Mouse (Mus musculus) embryonic facial prominence, embryonic 13.5 days (tissue): ENCODE measurements around the gene Med27. TPM values are rescaled to one million over a fixed set of nuclear protein-coding genes. Genes with fewer than 3 reads are reported as not detected.

Experiments
- ATAC-seq: fragments of 200-750 bp; cut with Nextera tagmentation; 2 replicates; pipeline ENCODE4 v1.8.0; 2017; ENCODE audit warnings: low read depth; ENCODE audit not compliant: insufficient number of reproducible peaks, insufficient read depth, low FRiP score, low TSS enrichment
- H3K27ac ChIP-seq: fragments of 300-500 bp; sonication (generic); 2 replicates; pipeline ENCODE4 v1.5.1; 2015; ENCODE audit warnings: moderate library complexity, mild to moderate bottlenecking, inconsistent platforms
- H3K27me3 ChIP-seq: fragments of 300-500 bp; sonication (generic); 2 replicates; pipeline ENCODE4 v1.6.1; 2015; ENCODE audit warnings: mild to moderate bottlenecking, inconsistent platforms
- H3K36me3 ChIP-seq: fragments of 300-500 bp; sonication (generic); 2 replicates; pipeline ENCODE4 v1.6.1; 2015; ENCODE audit warnings: mild to moderate bottlenecking, inconsistent platforms
- H3K4me1 ChIP-seq: fragments of 300-500 bp; sonication (generic); 2 replicates; pipeline ENCODE4 v1.6.1; 2015; ENCODE audit warnings: inconsistent platforms
- H3K4me2 ChIP-seq: fragments of 300-500 bp; sonication (generic); 2 replicates; pipeline ENCODE4 v1.6.1; 2015; ENCODE audit warnings: moderate library complexity, mild to moderate bottlenecking, inconsistent platforms
- H3K4me3 ChIP-seq: fragments of 300-500 bp; sonication (generic); 2 replicates; pipeline ENCODE4 v1.5.1; 2015; ENCODE audit warnings: mild to moderate bottlenecking, inconsistent platforms
- H3K9ac ChIP-seq: fragments of 300-500 bp; sonication (generic); 2 replicates; pipeline ENCODE4 v1.6.1; 2015; ENCODE audit warnings: mild to moderate bottlenecking, inconsistent platforms
- H3K9me3 ChIP-seq: fragments of 300-500 bp; sonication (generic); 2 replicates; pipeline ENCODE4 v1.6.1; 2016; ENCODE audit warnings: inconsistent platforms
- WGBS: fragments of 180-500 bp; shearing (Covaris S2); methylation state at CpG from one replicate; pipeline ENCODE4 v1.1.7; 2015; ENCODE audit warnings: mixed read lengths; 5-methylcytosine and 5-hydroxymethylcytosine counted together
- polyA plus RNA-seq: library from polyadenylated mRNA; unstranded; fragments of >200 nt; fragmentation: Nextera tagmentation; extraction: Ambion mirVana; gene quantifications from 2 replicates; pipeline ENCODE4 v1.2.1, GENCODE M21; 2015

Med27 gene
- polyA plus RNA-seq, 1 experiment from 2014 or later: 54.0 TPM

DNA sequence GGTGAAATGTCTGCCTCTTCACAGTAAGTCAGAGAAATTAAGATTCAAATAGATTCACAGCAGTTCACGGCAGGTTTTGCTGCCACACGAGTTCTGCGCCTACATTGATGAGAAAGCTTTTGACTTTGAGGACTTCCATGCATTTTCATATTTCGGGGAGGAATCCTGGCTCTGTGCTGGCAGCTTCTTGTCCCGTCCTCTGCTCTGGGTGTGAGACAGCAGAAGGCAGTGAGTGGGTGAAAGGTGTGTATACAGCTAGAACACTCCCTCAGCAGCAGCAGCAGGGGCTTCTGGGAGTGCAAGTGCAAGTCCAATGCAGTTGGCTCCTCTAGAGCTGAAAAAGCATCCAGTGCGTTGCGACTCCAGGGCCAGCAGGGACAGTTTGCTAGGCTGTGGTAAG lies 53.6 kb downstream of the Med27 start:
- no peak overlapping the region for H3K27ac ChIP-seq
- H3K9ac ChIP-seq: no peak overlapping the region
- peaks cover 15% of the 10 kb centered on the region; the same call in 1 of the 2 replicates for H3K4me1 ChIP-seq
- ATAC-seq: no peak
- no peaks in the 10 kb centered on the region for H3K9me3 ChIP-seq
- no peaks in the 10 kb centered on the region for H3K36me3 ChIP-seq
- H3K27me3 ChIP-seq: no peaks in the 10 kb centered on the region
- no peak overlapping the region for H3K4me2 ChIP-seq
- no peak overlapping the region for H3K4me3 ChIP-seq
- 88% methylated on average over 7 of the region's 7 CpGs for WGBS

DNA sequence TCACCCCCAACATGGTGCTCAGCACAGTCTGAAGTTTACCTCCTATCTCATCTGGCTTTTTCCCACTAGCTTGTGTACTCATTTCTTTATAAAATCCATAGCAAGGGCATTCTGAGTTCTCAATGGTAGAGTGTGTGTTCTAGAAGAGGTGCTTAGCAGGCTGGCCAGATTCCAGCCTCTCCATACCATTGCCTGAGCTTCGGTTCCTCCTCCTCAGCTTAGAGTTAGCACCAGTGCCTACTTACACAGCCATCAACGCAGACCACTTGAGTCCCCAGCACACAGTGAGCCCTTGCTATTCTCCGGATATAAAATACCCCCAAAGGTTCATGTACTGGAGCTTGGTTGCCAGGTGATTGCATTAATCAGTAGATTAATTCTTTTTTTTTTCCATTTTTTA lies 54.2 kb downstream of the Med27 start:
- Histone ChIP-seq H3K9ac (no peak overlapping the region), H3K4me2 (no peak overlapping the region), H3K9me3 (no peaks in the 10 kb centered on the region), H3K27ac (no peak overlapping the region), H3K27me3 (no peaks in the 10 kb centered on the region), H3K4me3 (no peak overlapping the region), H3K36me3 (no peaks in the 10 kb centered on the region), H3K4me1 (peaks cover 15% of the 10 kb centered on the region; the same call in 1 of the 2 replicates)
- 91% methylated on average over 3 of the region's 3 CpGs for WGBS
- ATAC-seq: no peak

DNA sequence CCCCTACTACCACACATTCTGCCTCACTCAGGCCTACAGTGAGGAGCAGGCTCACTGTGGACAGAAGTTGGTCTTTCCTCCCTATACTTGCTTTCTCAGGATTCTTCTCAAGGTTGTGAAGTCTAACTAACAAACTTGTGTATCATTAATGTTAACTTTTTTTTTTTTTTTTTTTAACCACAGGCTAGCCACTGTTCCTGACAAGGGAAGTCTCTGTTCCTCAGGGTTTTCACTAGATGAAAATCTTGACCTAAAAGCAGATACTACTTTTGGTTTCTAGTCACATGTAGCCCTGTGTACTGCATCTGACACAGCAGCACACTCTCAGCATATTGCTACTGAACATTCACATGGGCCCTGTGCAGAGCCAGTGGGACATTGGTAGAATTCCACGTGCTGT lies 55.2 kb downstream of the Med27 start:
- no peak overlapping the region for H3K4me2 ChIP-seq
- H3K4me3 ChIP-seq: no peak overlapping the region
- no peaks in the 10 kb centered on the region for H3K9me3 ChIP-seq
- no peak overlapping the region for H3K9ac ChIP-seq
- no peaks in the 10 kb centered on the region for H3K27me3 ChIP-seq
- 81% methylated on average over 1 of the region's 1 CpGs for WGBS
- H3K4me1 ChIP-seq: peaks cover 15% of the 10 kb centered on the region; the same call in 1 of the 2 replicates
- no peak overlapping the region for H3K27ac ChIP-seq
- no peaks in the 10 kb centered on the region for H3K36me3 ChIP-seq
- no peak for ATAC-seq

DNA sequence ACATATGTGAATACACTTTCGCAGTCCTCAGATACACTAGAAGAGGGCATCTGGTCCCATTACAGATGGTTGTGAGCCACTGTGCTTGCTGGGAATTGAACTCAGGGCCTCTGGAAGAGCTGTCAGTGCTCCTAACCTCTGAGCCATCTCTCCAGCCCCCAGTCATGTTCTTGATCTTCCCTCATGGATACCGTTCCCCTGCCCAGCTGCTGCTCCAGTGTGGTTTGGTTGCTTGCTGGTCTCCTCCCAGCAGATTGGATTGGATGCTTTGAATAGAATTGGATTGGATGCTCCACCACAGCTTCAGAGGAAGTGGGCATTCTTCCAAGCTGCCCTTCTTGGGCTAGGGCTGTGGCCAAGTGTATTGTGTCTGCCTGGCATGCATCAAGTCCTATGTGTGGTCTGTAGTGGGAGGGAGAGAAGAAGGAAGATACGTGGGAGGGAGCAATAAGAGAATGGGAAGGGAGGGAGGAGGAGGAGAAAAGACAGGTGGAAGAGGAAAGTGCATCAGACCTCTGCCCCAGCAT lies 56.0 kb downstream of the Med27 start:
- no peaks in the 10 kb centered on the region for H3K9me3 ChIP-seq
- H3K36me3 ChIP-seq: no peaks in the 10 kb centered on the region
- H3K4me2 ChIP-seq: no peak overlapping the region
- peaks cover 11% of the 10 kb centered on the region; the same call in 1 of the 2 replicates for H3K4me1 ChIP-seq
- no peak overlapping the region for H3K4me3 ChIP-seq
- H3K27ac ChIP-seq: no peak overlapping the region
- H3K27me3 ChIP-seq: no peaks in the 10 kb centered on the region
- no peak for ATAC-seq
- 71% methylated on average over 3 of the region's 3 CpGs for WGBS
- no peak overlapping the region for H3K9ac ChIP-seq

DNA sequence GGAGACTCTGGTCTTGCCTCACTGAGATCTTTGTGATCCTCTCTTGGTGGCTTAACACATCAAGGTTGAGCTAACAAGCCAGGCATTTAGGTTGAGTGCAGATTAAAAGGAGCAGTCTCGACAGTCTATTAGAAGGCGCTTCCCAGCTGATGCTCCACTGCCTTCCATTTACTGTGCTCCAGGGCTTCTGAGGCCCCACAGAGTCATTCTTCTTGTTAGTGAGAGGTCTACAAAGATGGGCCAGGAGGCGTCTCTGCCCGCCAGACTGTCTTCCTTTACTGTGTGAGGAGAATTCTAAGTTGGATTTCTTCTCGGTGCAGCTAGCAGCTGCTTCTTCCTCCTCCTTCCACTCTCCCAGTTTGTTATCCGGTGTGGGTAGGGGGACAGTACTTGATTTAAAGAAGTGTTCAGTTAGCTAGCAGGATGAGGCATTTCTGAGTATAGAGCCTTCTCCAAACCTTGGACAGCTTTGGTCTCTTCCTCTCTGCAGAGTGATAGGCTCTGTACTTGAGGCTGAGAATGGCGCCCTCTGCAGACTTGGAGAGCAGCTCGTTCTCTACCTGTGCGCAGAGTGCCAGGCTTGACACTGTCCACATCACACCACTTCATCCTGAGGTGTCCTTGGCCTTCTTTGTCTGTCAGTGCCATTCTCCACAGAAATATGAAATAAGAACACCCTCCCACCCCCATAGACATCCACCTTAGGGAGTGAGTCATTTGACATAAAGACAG lies 57.3 kb downstream of the Med27 start:
- no peaks in the 10 kb centered on the region for H3K9me3 ChIP-seq

DNA sequence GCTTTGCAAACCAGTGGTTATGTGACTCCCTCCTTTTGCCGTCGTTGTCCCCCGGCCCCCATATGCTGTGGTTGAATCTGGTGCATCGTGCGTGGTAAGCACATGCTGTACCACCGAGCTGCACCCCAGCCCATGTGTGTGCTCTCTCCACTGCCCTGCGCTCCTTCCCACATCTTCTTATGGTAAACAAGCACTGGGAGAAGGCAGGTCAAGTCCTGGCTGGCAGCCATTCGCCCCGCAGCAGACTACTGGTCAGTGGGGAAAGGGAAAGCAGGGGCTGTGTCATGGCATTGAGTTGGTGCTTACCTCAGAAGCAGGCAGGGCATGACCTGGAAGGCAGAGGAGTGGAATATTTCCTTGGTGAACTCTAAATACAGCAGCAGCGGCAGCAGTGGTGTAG lies 58.3 kb downstream of the Med27 start:
- no peak for ATAC-seq
- H3K27me3 ChIP-seq: no peaks in the 10 kb centered on the region
- no peak overlapping the region for H3K9ac ChIP-seq
- 82% methylated on average over 10 of the region's 10 CpGs for WGBS
- H3K4me3 ChIP-seq: no peak overlapping the region
- H3K27ac ChIP-seq: no peak overlapping the region
- H3K4me2 ChIP-seq: no peak overlapping the region
- no peaks in the 10 kb centered on the region for H3K36me3 ChIP-seq
- no peaks in the 10 kb centered on the region for H3K9me3 ChIP-seq
- 0 out of 2 replicates have a peak, but pooled peaks cover 3% of the 10 kb centered on the region for H3K4me1 ChIP-seq

More for the DNA sequence above, 57.3 kb downstream of the Med27 start:
- H3K4me3 ChIP-seq: no peak overlapping the region
- WGBS: 68% methylated on average over 9 of the region's 9 CpGs
- H3K27me3 ChIP-seq: no peaks in the 10 kb centered on the region
- no peak for ATAC-seq
- 0 out of 2 replicates have a peak, but pooled peaks cover 3% of the 10 kb centered on the region for H3K4me1 ChIP-seq
- H3K36me3 ChIP-seq: no peaks in the 10 kb centered on the region
- H3K4me2 ChIP-seq: no peak overlapping the region
- H3K9ac ChIP-seq: no peak overlapping the region
- no peak overlapping the region for H3K27ac ChIP-seq

DNA sequence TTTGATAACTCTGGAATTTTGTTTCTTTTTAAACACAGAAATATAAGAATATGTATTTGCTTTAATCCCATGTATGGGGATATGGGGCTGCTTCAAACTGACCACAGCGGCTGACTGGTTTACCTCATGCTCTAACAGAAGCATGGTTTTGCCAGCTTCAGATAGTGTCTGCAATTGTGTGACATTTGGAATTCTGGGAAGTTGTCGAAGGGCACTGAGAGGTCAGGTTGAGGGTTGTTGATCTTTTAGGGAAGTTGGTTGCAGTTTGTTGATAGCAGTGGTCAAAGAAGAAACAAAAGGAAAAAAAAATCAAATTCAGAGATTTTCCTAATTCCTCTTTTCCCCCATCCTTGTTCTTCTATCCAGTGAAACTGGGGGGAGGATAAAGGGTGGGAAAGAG lies 59.2 kb downstream of the Med27 start:
- no peak overlapping the region for H3K4me2 ChIP-seq
- H3K36me3 ChIP-seq: no peaks in the 10 kb centered on the region
- no peak for ATAC-seq
- H3K27me3 ChIP-seq: no peaks in the 10 kb centered on the region
- H3K4me3 ChIP-seq: no peak overlapping the region
- 90% methylated on average over 2 of the region's 2 CpGs for WGBS
- no peak overlapping the region for H3K27ac ChIP-seq
- H3K4me1 ChIP-seq: 0 out of 2 replicates have a peak, but pooled peaks cover 3% of the 10 kb centered on the region
- H3K9ac ChIP-seq: no peak overlapping the region
- H3K9me3 ChIP-seq: no peaks in the 10 kb centered on the region

DNA sequence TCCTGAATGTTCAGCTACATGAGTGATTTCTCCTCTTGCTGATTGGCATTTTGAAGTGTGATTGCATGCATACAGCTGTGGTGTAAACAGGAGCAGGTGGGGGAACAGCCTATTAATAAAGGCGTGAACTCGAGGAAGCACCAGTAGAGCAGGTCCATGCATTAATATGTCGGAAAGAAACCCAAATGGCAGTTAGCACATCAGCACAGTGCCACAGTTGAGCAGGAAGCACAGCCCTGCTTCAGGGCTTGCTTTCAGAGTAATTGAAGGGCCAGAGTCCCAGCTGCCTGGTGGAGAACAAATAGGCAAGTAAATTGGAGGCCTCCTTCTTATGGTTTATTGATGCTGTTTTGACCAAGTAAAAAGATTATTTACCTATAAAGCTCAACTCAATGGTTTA lies 60.7 kb downstream of the Med27 start:
- no peaks in the 10 kb centered on the region for H3K9me3 ChIP-seq
- no peak overlapping the region for H3K9ac ChIP-seq
- no peak for ATAC-seq
- H3K4me1 ChIP-seq: 0 out of 2 replicates have a peak, but pooled peaks cover 5% of the 10 kb centered on the region
- no peaks in the 10 kb centered on the region for H3K27me3 ChIP-seq
- H3K36me3 ChIP-seq: no peaks in the 10 kb centered on the region
- no peak overlapping the region for H3K4me2 ChIP-seq
- H3K27ac ChIP-seq: no peak overlapping the region
- 83% methylated on average over 3 of the region's 3 CpGs for WGBS
- H3K4me3 ChIP-seq: no peak overlapping the region

DNA sequence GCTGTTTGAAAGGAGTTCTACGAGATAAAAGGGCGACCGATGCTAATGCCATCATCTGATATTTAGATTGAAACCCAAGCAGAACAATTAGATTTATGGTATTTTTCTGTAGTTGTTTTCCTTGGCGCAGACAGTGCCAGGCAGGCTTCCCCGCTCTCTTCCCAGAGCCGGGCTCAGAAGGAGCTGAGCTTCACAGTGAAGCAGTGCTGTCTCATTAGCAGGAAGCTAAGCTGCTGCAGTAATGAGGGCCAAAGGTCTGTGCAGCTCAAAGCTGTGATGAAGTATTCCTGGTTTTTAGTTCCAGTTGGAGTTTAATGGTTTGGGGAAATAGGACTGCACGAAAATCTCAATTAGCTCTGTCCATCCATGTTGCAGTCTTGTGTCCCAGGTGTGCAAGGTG lies 61.1 kb downstream of the Med27 start:
- peaks cover 9% of the 10 kb centered on the region; the same call in 1 of the 2 replicates for H3K4me1 ChIP-seq
- H3K27ac ChIP-seq: no peak overlapping the region
- no peaks in the 10 kb centered on the region for H3K27me3 ChIP-seq
- no peaks in the 10 kb centered on the region for H3K9me3 ChIP-seq
- no peak overlapping the region for H3K4me2 ChIP-seq
- 71% methylated on average over 7 of the region's 7 CpGs for WGBS
- H3K36me3 ChIP-seq: no peaks in the 10 kb centered on the region
- no peak overlapping the region for H3K4me3 ChIP-seq
- ATAC-seq: no peak
- H3K9ac ChIP-seq: no peak overlapping the region

DNA sequence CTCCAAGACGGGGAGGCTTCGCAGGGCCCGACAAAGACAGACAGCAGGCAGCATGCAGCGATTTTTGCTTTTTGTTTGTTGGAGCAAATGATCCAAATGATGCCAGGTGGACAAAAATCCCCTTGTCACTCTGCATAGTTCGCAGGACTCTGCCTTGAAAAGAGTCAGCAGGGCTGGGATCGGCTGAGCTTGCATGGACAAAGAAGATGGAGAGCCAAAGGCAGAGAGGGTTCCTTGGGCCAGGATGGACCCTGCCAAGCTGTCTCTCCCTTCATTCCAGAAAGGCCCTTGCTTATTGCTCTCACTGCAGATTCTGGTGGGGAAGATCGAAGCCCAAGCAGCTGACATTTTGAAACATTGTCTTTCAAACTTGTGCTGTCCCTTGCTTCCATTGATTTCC lies 64.3 kb downstream of the Med27 start:
- Histone ChIP-seq H3K4me1 (peaks cover 13% of the 10 kb centered on the region), H3K4me2 (no peak overlapping the region), H3K4me3 (no peak overlapping the region), H3K36me3 (no peaks in the 10 kb centered on the region), H3K9me3 (no peaks in the 10 kb centered on the region), H3K27me3 (no peaks in the 10 kb centered on the region), H3K27ac (no peak overlapping the region), H3K9ac (no peak overlapping the region)
- no peak for ATAC-seq
- 89% methylated on average over 7 of the region's 7 CpGs for WGBS

DNA sequence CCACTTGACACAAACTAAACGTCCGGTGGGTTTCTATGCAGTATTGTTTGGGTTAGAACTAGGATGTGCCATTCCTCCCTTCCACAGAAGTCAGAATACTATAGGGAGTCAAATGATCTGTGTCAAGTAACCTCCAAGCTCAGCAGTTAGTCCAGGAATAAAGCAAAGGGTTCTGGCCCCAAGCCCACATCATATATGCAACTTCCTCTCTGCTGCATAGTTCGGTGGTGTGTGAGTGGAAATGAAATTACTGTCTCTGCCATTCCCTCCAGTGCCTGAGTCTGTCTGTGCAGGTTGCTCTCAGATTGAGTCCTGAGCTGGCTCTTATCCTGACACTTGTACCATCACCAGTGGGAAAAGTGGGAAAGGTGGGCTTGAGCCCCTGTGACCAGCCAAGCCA lies 65.8 kb downstream of the Med27 start:
- H3K36me3 ChIP-seq: no peaks in the 10 kb centered on the region
- no peak overlapping the region for H3K4me2 ChIP-seq
- H3K4me3 ChIP-seq: no peak overlapping the region
- no peak overlapping the region for H3K9ac ChIP-seq
- H3K9me3 ChIP-seq: no peaks in the 10 kb centered on the region
- peaks cover 13% of the 10 kb centered on the region for H3K4me1 ChIP-seq
- no peak for ATAC-seq
- 58% methylated on average over 3 of the region's 3 CpGs for WGBS
- H3K27ac ChIP-seq: no peak overlapping the region
- no peaks in the 10 kb centered on the region for H3K27me3 ChIP-seq

DNA sequence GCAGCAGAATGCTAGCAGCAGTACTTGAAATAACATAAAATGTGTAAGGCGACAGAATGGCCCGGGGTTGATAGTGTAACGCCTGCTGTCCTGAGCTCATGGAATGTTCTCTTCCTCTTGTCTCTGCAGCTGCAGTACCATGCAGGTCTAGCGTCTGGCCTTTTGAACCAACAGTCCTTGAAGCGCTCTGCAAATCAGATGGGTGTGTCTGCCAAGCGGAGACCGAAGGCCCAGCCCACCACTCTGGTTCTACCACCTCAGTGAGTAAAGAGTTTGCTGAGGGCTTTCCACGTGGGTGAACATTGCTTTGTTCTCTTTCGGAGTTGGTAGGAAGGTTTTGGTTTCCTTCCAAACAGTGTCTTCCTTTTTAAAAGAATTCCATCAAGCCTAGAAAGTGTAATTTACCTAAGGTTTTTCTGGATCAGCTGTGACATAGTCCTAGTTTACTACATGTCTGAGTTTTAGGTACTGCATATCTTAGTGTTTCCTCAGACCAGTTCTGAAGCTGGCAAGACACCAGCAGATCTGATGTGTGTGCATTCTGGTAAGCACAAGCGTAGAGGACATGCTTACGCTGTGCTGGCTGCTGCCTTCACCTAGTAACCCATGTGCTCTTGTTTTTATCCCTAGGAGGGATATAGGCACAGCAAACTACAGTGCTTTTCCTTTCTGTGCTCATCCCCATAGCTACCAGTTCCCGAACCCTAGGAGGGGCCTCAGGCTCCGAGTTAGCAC lies 66.8 kb downstream of the Med27 start:
- no peak overlapping the region for H3K4me3 ChIP-seq
- H3K27ac ChIP-seq: no peak overlapping the region
- H3K4me1 ChIP-seq: peaks cover 13% of the 10 kb centered on the region
- no peak overlapping the region for H3K9ac ChIP-seq
- ATAC-seq: no peak
- no peaks in the 10 kb centered on the region for H3K36me3 ChIP-seq
- no peak overlapping the region for H3K4me2 ChIP-seq
- H3K27me3 ChIP-seq: no peaks in the 10 kb centered on the region
- H3K9me3 ChIP-seq: no peaks in the 10 kb centered on the region
- WGBS: 60% methylated on average over 13 of the region's 13 CpGs
